Mouse (Mus musculus) myocyte (in vitro differentiated cells): ENCODE results near the gene Traf2. TPM values are rescaled to one million over a fixed set of nuclear protein-coding genes. Genes with fewer than 3 reads are reported as not detected.

Experiments used
- H3K27me3 ChIP-seq: one replicate; pipeline ENCODE4 v1.6.1; 2011; ENCODE audit not compliant: control insufficient read depth, insufficient read depth, insufficient read length
- H3K36me3 ChIP-seq: one replicate; pipeline ENCODE4 v1.6.1; 2011; ENCODE audit not compliant: control insufficient read depth, insufficient read depth
- H3K4me2 ChIP-seq: one replicate; pipeline ENCODE4 v1.6.1; 2011; ENCODE audit warnings: low read depth, control low read depth
- H3K4me3 ChIP-seq: one replicate; pipeline ENCODE4 v1.5.1; 2011; ENCODE audit warnings: mild to moderate bottlenecking, control low read depth, moderate library complexity
- H3K79me2 ChIP-seq: one replicate; pipeline ENCODE4 v1.6.1; 2011; ENCODE audit not compliant: control insufficient read depth, insufficient read depth
- H3ac ChIP-seq: one replicate; pipeline ENCODE4 v1.6.1; 2011; ENCODE audit not compliant: control insufficient read depth, insufficient read length
- CEBPB ChIP-seq: IDR thresholded peaks from 2 replicates; pipeline ENCODE4 v1.6.1; 2011; ENCODE audit warnings: mild to moderate bottlenecking, moderate library complexity; ENCODE audit not compliant: poor library complexity, insufficient read depth, severe bottlenecking
- E2F4 ChIP-seq: IDR thresholded peaks from one replicate; pipeline ENCODE4 v1.6.1; 2011; ENCODE audit warnings: mild to moderate bottlenecking, control low read depth, moderate library complexity; ENCODE audit not compliant: insufficient read depth
- MAX ChIP-seq: IDR thresholded peaks from one replicate; pipeline ENCODE4 v1.6.1; 2011; ENCODE audit warnings: low read depth, mild to moderate bottlenecking, control low read depth
- MYOD1 ChIP-seq, 3 experiments: IDR thresholded peaks; one replicate each; pipeline ENCODE4 v1.6.1; 2011; ENCODE audit warnings: control low read depth in 2 of 3, low read depth in 2 of 3, mild to moderate bottlenecking in 2 of 3, moderate library complexity in 1 of 3; ENCODE audit not compliant: insufficient read length in 2 of 3, control insufficient read depth in 1 of 3
- MYOG ChIP-seq, 3 experiments: IDR thresholded peaks; one replicate each; pipeline ENCODE4 v1.6.1; 2011; ENCODE audit warnings: control low read depth in 2 of 3, low read depth in 2 of 3, mild to moderate bottlenecking in 2 of 3; ENCODE audit not compliant: insufficient read length in 2 of 3, control insufficient read depth in 1 of 3, insufficient read depth in 1 of 3
- POLR2A ChIP-seq: IDR thresholded peaks from one replicate; pipeline ENCODE4 v1.6.1; 2011; ENCODE audit warnings: low read depth, mild to moderate bottlenecking, control low read depth, moderate library complexity; ENCODE audit not compliant: insufficient read length
- POLR2AphosphoS2 ChIP-seq: IDR thresholded peaks from one replicate; pipeline ENCODE4 v1.6.1; 2011; ENCODE audit warnings: low read depth, control low read depth; ENCODE audit not compliant: insufficient read length
- REST ChIP-seq: IDR thresholded peaks from one replicate; pipeline ENCODE4 v1.6.1; 2011; ENCODE audit warnings: mild to moderate bottlenecking, control low read depth, moderate library complexity; ENCODE audit not compliant: insufficient read depth, insufficient read length
- SRF ChIP-seq: IDR thresholded peaks from one replicate; pipeline ENCODE4 v1.6.1; 2011; ENCODE audit warnings: low read depth; ENCODE audit not compliant: control insufficient read depth, insufficient read length
- TCF12 ChIP-seq: IDR thresholded peaks from one replicate; pipeline ENCODE4 v1.6.1; 2011; ENCODE audit warnings: mild to moderate bottlenecking, control low read depth; ENCODE audit not compliant: poor library complexity, insufficient read depth, severe bottlenecking
- TCF3 ChIP-seq: IDR thresholded peaks from one replicate; pipeline ENCODE4 v1.6.1; 2011; ENCODE audit warnings: low read depth, control low read depth; ENCODE audit not compliant: insufficient read length
- USF1 ChIP-seq: IDR thresholded peaks from one replicate; pipeline ENCODE4 v1.6.1; 2011; ENCODE audit warnings: low read depth, mild to moderate bottlenecking, control low read depth, moderate library complexity
- polyA plus RNA-seq: library from polyadenylated mRNA; unstranded; fragments of >200 nt; fragmentation: generic; extraction: Trizol; gene quantifications from one replicate; pipeline ENCODE4 v1.2.1, GENCODE M21; 2012; ENCODE audit warnings: missing spikeins

The Traf2 gene
- polyA plus RNA-seq, 1 experiment: 40.4 TPM

- TF ChIP-seq CEBPB (no peak), POLR2A (no peak), TCF12 (no peak), MYOD1 (IDR thresholded peaks at IDR 0.05; ENCODE audit: control insufficient read depth in 1 of 3, insufficient read length in 2 of 3, low read depth in 2 of 3) (no peak), USF1 (no peak), E2F4 (no peak)
- peaks cover 54% of the 10 kb centered on the region for H3K79me2 ChIP-seq
- H3ac ChIP-seq: no peak overlapping the region
- H3K4me2 ChIP-seq: peak overlapping the region; percentile 58
- no peak overlapping the region for H3K4me3 ChIP-seq
- H3K36me3 ChIP-seq: peaks cover 53% of the 10 kb centered on the region
- no peaks in the 10 kb centered on the region for H3K27me3 ChIP-seq
These were observed 11.9 kb downstream of the Traf2 start for GRCm38 (mm10) chr2:25534866-25535182.

- no peak overlapping the region for H3K4me3 ChIP-seq
- peak overlapping the region; percentile 58 for H3K4me2 ChIP-seq
- H3K36me3 ChIP-seq: peaks cover 58% of the 10 kb centered on the region
- TF ChIP-seq TCF3 (no peak), MYOD1 (IDR thresholded peaks at IDR 0.05; ENCODE audit: control insufficient read depth in 1 of 3, insufficient read length in 2 of 3, low read depth in 2 of 3) (peak in 2 of 3 experiments; percentile 21 to 68), SRF (no peak), USF1 (peak; percentile 93), E2F4 (no peak), POLR2A (peak; percentile 37), MAX (no peak), TCF12 (no peak), CEBPB (0 out of 2 replicates have a peak, but pooled peaks have one; percentile 12), MYOG (IDR thresholded peaks at IDR 0.05; ENCODE audit: control insufficient read depth in 1 of 3, insufficient read depth in 1 of 3, insufficient read length in 2 of 3, low read depth in 2 of 3) (peak in 1 of 3 experiments; percentile 83), REST (no peak)
- peaks cover 49% of the 10 kb centered on the region for H3K79me2 ChIP-seq
- no peak overlapping the region for H3ac ChIP-seq
- H3K27me3 ChIP-seq: no peaks in the 10 kb centered on the region
These were observed 12.4 kb downstream of the Traf2 start for GRCm38 (mm10) chr2:25534178-25534865.

- Histone ChIP-seq H3K36me3 (peaks cover 63% of the 10 kb centered on the region), H3K79me2 (peaks cover 43% of the 10 kb centered on the region), H3K4me2 (peak overlapping the region; percentile 58), H3ac (no peak overlapping the region), H3K27me3 (no peaks in the 10 kb centered on the region), H3K4me3 (no peak overlapping the region)
- TF ChIP-seq TCF12 (peak; percentile 26), CEBPB (no peak), MYOD1 (IDR thresholded peaks at IDR 0.05; ENCODE audit: control insufficient read depth in 1 of 3, insufficient read length in 2 of 3, low read depth in 2 of 3) (peak; percentile 50 to 89 (median 88)), MYOG (IDR thresholded peaks at IDR 0.05; ENCODE audit: control insufficient read depth in 1 of 3, insufficient read depth in 1 of 3, insufficient read length in 2 of 3, low read depth in 2 of 3) (peak; percentile 75 to 95 (median 81)), TCF3 (peak; percentile 70)
These were observed 13.0 kb downstream of the Traf2 start for GRCm38 (mm10) chr2:25533707-25534106.

- Histone ChIP-seq H3K4me2 (no peak overlapping the region), H3K4me3 (no peak overlapping the region), H3K36me3 (peaks cover 66% of the 10 kb centered on the region), H3ac (no peak overlapping the region), H3K79me2 (peaks cover 6% of the 10 kb centered on the region), H3K27me3 (no peaks in the 10 kb centered on the region)
- no peak for TF ChIP-seq TCF3
- TF ChIP-seq MAX: no peak
- TF ChIP-seq POLR2A: no peak
- no peak for TF ChIP-seq MYOG (IDR thresholded peaks at IDR 0.05; ENCODE audit: control insufficient read depth in 1 of 3, insufficient read depth in 1 of 3, insufficient read length in 2 of 3, low read depth in 2 of 3)
- TF ChIP-seq TCF12: no peak
- no peak for TF ChIP-seq MYOD1 (IDR thresholded peaks at IDR 0.05; ENCODE audit: control insufficient read depth in 1 of 3, insufficient read length in 2 of 3, low read depth in 2 of 3)
- no peak for TF ChIP-seq USF1
- no peak for TF ChIP-seq REST
- no peak for TF ChIP-seq SRF
- no peak for TF ChIP-seq CEBPB
- TF ChIP-seq POLR2AphosphoS2: no peak
- no peak for TF ChIP-seq E2F4
These were observed 20.0 kb downstream of the Traf2 start for GRCm38 (mm10) chr2:25526510-25527302.

GRCm38 (mm10) chr2:25509912-25510311, 36.8 kb downstream of the Traf2 start:
- TF ChIP-seq MYOD1 (IDR thresholded peaks at IDR 0.05; ENCODE audit: control insufficient read depth in 1 of 3, insufficient read length in 2 of 3, low read depth in 2 of 3): no peak
- no peak for TF ChIP-seq POLR2A
- no peak for TF ChIP-seq MAX
- TF ChIP-seq REST: no peak
- no peak for TF ChIP-seq E2F4
- TF ChIP-seq USF1: no peak
- TF ChIP-seq SRF: no peak
- no peak for TF ChIP-seq TCF12
- no peak for TF ChIP-seq CEBPB
- TF ChIP-seq MYOG (IDR thresholded peaks at IDR 0.05; ENCODE audit: control insufficient read depth in 1 of 3, insufficient read depth in 1 of 3, insufficient read length in 2 of 3, low read depth in 2 of 3): no peak
- no peak for TF ChIP-seq POLR2AphosphoS2
- TF ChIP-seq TCF3: no peak

More at GRCm38 (mm10) chr2:25509912-25510311, 36.8 kb downstream of the Traf2 start:
- Histone ChIP-seq H3K36me3 (peaks cover 3% of the 10 kb centered on the region), H3K4me2 (no peak overlapping the region), H3ac (no peak overlapping the region), H3K4me3 (no peak overlapping the region), H3K79me2 (no peaks in the 10 kb centered on the region), H3K27me3 (no peaks in the 10 kb centered on the region)
